Mouse (Mus musculus): ENCODE results near the gene Rassf4. TPM values are rescaled to one million over a fixed set of nuclear protein-coding genes. Genes with fewer than 3 reads are reported as not detected.
A peak's percentile ranks its signal among the peaks of the same experiment; 100 is the strongest.

The Rassf4 gene
- total and polyA plus RNA-seq, 3 experiments: 17.3 to 69.0 (median 32.3) TPM

GRCm38 (mm10) chr6:116671768-116672167, 2.0 kb downstream of the Rassf4 start:
- Histone ChIP-seq H3K79me2 (replicated peaks; ENCODE audit: control insufficient read depth, extremely low read depth, insufficient read depth, poor library complexity, severe bottlenecking) (peaks cover 45% of the 10 kb centered on the region), H3K27me3 (replicated peaks) (no peaks in the 10 kb centered on the region), H3K4me2 (ENCODE audit: insufficient read depth, low read depth, poor library complexity, severe bottlenecking) (peak overlapping the region; percentile 89), H3K4me3 (replicated peaks in 1 of 3; ENCODE audit: low read depth in 2 of 3, low read length in 2 of 3, poor library complexity in 1 of 3) (peak overlapping the region; percentile 82 to 94 (median 85)), H3K27ac (ENCODE audit: insufficient read depth, low read depth) (peak overlapping the region; percentile 94), H3K9ac (ENCODE audit: insufficient read depth, low read depth) (peak overlapping the region; percentile 83), H3K36me3 (replicated peaks in 1 of 2; ENCODE audit: control insufficient read depth in 1 of 2, insufficient read depth in 1 of 2, low read length in 1 of 2) (peaks cover 0 to 13% of the 10 kb centered on the region in 2 experiments), H3K4me1 (ENCODE audit: control insufficient read depth in 1 of 2, insufficient read depth in 2 of 2) (peaks cover 26 to 66% of the 10 kb centered on the region in 2 experiments), H3K9me3 (replicated peaks; ENCODE audit: low read length) (no peaks in the 10 kb centered on the region)
- no peak for DNase-seq (ENCODE audit: extremely low read depth)
- dilution Hi-C loops (cut with MboI; ENCODE audit: extremely low pct_ligation_motif_present, extremely low pct_unique_long_range_greater_than_20kb, low sequenced_read_pairs): no loop called here
- TF ChIP-seq MEF2A (IDR thresholded peaks at IDR 0.05; ENCODE audit: borderline replicate concordance, low read depth, low read length) (no peak), TBP (conservative IDR thresholded peaks at IDR 0.05; ENCODE audit: low read depth, low read length) (no peak), MAZ (IDR thresholded peaks at IDR 0.05; ENCODE audit: low read depth, low read length) (no peak), CTCF (conservative IDR thresholded peaks at IDR 0.05 in 1 of 2, IDR thresholded peaks at IDR 0.05 in 1 of 2; ENCODE audit: low read depth in 2 of 2, low read length in 2 of 2) (no peak), MYC (IDR thresholded peaks at IDR 0.05; ENCODE audit: low read depth, low read length) (0 out of 2 replicates have a peak, but pooled peaks have one; percentile 29), E2F4 (IDR thresholded peaks at IDR 0.05; ENCODE audit: insufficient replicate concordance, low read depth, low read length) (no peak), ZKSCAN1 (IDR thresholded peaks at IDR 0.05; ENCODE audit: borderline replicate concordance, low read depth, low read length) (no peak), IRF4 (IDR thresholded peaks at IDR 0.05; ENCODE audit: low read depth, low read length) (no peak; the same call in 1 of the 2 replicates), EP300 (IDR thresholded peaks at IDR 0.05; ENCODE audit: low read length) (no peak), TCF12 (IDR thresholded peaks at IDR 0.05; ENCODE audit: low read depth, low read length) (peak; percentile 27; the same call in 1 of the 2 replicates), MAX (IDR thresholded peaks at IDR 0.05; ENCODE audit: low read length) (0 out of 2 replicates have a peak, but pooled peaks have one; percentile 38), MXI1 (IDR thresholded peaks at IDR 0.05; ENCODE audit: low read depth, low read length) (peak; percentile 65), USF2 (conservative IDR thresholded peaks at IDR 0.05; ENCODE audit: low read depth, low read length) (no peak), RAD21 (IDR thresholded peaks at IDR 0.05; ENCODE audit: low read depth, low read length) (no peak), GABPA (IDR thresholded peaks at IDR 0.05; ENCODE audit: insufficient replicate concordance, low read depth, low read length) (no peak), ZC3H11A (IDR thresholded peaks at IDR 0.05; ENCODE audit: low read depth, low read length) (no peak), RCOR1 (conservative IDR thresholded peaks at IDR 0.05; ENCODE audit: low read depth, low read length) (no peak), ZNF384 (IDR thresholded peaks at IDR 0.05; ENCODE audit: low read depth, low read length) (no peak), JUN (IDR thresholded peaks at IDR 0.05; ENCODE audit: insufficient read depth, low read depth, low read length) (no peak), NRF1 (IDR thresholded peaks at IDR 0.05; ENCODE audit: low read depth, low read length) (no peak), KAT2A (IDR thresholded peaks at IDR 0.05; ENCODE audit: insufficient replicate concordance, low read length) (no peak), HCFC1 (IDR thresholded peaks at IDR 0.05; ENCODE audit: low read depth, low read length) (no peak), SMC3 (IDR thresholded peaks at IDR 0.05; ENCODE audit: low read depth, low read length) (no peak), CHD2 (IDR thresholded peaks at IDR 0.05; ENCODE audit: low read length) (no peak), PAX5 (IDR thresholded peaks at IDR 0.05; ENCODE audit: low read length) (no peak), ETS1 (conservative IDR thresholded peaks at IDR 0.05; ENCODE audit: low read depth, low read length) (no peak), ELF1 (IDR thresholded peaks at IDR 0.05; ENCODE audit: low read depth, low read length) (no peak), MAFK (IDR thresholded peaks at IDR 0.05; ENCODE audit: insufficient replicate concordance, low read length) (no peak), POLR2A (IDR thresholded peaks at IDR 0.05; ENCODE audit: low read depth, low read length) (no peak), UBTF (IDR thresholded peaks at IDR 0.05; ENCODE audit: low read depth, low read length) (no peak), BHLHE40 (IDR thresholded peaks at IDR 0.05; ENCODE audit: low read depth, low read length) (peak; percentile 29; the same call in 1 of the 2 replicates)
- in situ Hi-C loops (cut with MboI; ENCODE audit: low pct_ligation_motif_present, low pct_unique_long_range_greater_than_20kb, low sequenced_read_pairs): no loop called here

Data from CH12.LX (cell line).